Mouse (Mus musculus): Measurements from ENCODE around the gene Arfgap1.

The Arfgap1 gene

DNA sequence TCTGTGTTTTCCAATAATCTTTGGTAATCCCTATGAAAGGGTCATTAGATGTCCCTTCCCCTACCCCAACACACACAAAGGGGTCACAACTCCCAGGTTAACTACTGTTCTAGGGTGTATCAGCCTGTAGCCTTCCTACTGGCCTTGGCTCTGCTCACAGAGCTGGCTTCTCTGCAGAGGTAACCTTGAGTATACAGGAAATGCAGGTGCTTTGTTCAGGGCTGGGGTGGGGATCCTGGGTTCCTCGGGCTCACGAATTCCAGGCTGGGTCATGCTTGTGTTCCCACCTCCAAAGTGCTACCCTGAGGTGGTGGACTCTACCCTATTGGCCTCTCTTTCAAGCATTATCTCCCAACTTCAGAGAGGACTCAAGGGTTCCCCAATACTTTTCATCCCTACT lies 18.6 kb downstream of the Arfgap1 start:
- DNase-seq (ENCODE audit: low spot score in 2 of 2): no peak

GRCm38 (mm10) chr2:180986449-180986848 lies 19.4 kb downstream of the Arfgap1 start, which contains the start of gene Col20a1:
Gene Col20a1 (plus strand): TSS chr2:180986535.
- no peak for DNase-seq (ENCODE audit: low spot score in 2 of 2)

GRCm38 (mm10) chr2:180987001-180987400 lies 20.0 kb downstream of the Arfgap1 start:
- no peak for DNase-seq (ENCODE audit: low spot score in 2 of 2)

DNA sequence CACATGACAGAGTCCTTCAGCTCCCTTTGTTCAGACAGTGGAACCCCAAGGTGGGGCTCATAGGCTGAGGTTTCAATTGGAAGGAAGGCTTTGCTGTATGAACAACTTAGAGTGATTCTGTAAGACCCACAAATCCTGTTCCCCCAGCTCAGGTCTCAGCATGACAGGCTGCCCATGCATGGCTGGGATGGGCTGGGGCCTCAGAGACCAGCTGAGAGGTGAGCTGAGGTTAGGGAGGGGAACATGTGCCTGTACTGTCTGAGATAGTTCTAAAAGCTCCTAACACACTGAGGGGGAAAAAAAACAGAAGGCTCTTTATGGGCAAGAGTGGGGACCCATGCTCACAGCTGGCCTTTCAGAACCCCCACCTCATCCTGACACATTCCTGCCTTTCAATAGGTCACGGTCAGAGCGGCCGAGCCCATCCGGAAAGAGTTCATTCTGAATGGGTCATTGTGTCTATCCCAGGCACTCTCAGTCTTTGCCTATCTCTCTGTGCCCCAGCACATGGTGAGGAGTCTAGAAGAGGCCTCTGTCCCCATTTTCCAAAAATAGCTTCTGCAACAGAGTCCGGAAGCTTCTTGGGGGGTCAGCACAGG lies 20.5 kb downstream of the Arfgap1 start:
- DNase-seq (ENCODE audit: low spot score in 2 of 2): no peak

GRCm38 (mm10) chr2:180988347-180988913 lies 21.4 kb downstream of the Arfgap1 start:
- DNase-seq (ENCODE audit: low spot score in 2 of 2): peak in 1 of 2 experiments; percentile 42

DNA sequence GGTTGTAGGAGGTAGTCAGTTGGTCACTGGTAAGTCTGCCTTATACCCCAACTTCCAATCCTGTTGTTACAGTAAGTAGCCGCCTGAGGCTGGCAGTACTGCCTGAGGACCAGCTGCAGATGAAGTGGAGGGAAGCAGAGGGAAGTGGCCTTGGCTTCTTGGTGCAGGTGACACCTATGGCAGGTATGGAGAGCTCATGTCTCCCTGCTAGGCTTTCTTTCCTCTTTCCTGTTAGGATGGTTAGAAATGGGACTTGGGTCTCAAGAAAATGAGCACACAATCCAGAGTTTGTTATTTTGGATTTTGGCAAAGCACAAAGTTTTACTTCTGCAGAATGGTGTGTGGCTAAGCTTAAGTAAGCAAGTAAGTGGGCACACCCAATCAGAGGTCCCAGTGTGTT lies 21.9 kb downstream of the Arfgap1 start:
- DNase-seq (ENCODE audit: low spot score in 2 of 2): no peak

DNA sequence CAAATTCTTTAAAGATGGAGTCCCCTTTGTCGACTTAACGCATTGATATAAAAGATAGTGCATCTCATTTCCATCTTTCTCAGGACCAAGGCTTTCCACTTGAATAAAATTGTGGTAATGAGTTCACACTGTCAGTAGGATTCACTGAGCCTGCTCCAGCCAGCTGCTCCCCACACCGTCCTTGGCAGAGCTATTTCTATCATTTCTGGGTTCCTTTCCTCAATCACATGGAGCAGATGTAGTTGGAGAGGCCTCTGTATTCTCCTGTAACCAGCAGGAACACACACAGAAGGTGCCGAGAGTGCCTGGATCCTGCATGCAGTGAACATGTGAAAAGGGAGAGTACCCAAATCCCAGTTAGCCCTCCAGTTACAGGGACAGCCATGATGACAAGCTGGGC lies 23.3 kb downstream of the Arfgap1 start:
- peak; percentile 9 to 44 for DNase-seq (ENCODE audit: low spot score in 2 of 2)

DNA sequence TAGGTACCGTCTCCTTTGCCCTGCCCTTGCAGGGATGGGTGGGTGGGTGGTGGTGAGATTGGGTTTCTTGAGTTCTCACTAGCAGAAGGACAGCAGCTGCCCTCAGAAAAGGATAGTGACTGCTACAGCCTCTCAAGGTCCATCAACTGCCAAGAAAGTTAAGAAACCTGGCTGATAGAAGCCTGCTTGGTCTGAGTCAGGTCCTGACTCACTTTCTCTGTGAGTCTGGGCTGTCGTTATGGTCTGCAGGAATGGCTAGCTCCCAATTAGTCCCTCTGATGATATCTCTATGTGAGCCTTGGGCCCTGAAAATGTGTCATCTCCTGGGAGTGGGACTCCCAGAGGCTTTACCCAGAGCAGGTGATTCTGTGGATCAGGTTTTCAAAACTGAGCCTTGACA lies 27.3 kb downstream of the Arfgap1 start:
- DNase-seq (ENCODE audit: low spot score in 2 of 2): no peak

GRCm38 (mm10) chr2:180995457-180995856 lies 28.4 kb downstream of the Arfgap1 start:
- no peak for DNase-seq (ENCODE audit: low spot score in 2 of 2)

- peak; percentile 45 to 61 for DNase-seq (ENCODE audit: low spot score in 2 of 2)
These were observed 29.4 kb downstream of the Arfgap1 start for GRCm38 (mm10) chr2:180996436-180996835.

DNA sequence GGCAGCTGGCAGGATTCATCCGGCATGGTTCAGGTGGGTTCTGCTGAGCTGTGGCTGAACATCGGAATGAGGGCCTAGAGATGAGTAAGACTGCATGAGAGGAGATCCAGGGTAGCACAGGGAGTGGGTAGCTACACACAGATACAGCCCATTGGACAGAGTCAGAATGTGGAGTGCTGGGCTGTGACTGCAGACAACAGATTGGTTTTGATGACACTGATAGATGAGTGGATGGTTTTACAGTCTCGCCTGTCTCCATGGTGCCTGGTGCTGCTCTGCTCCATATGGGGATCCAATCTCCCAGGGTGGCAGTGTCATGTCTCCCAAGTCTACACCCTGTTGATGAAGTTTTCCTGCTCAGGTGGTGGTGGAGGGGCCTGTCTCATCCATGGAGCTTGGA lies 29.9 kb downstream of the Arfgap1 start:
- DNase-seq (ENCODE audit: low spot score in 2 of 2): no peak

GRCm38 (mm10) chr2:181007054-181007453 lies 40.0 kb downstream of the Arfgap1 start:
- DNase-seq (ENCODE audit: low spot score in 2 of 2): no peak

GRCm38 (mm10) chr2:181008339-181008738 lies 41.3 kb downstream of the Arfgap1 start:
- no peak for DNase-seq (ENCODE audit: low spot score in 2 of 2)

DNA sequence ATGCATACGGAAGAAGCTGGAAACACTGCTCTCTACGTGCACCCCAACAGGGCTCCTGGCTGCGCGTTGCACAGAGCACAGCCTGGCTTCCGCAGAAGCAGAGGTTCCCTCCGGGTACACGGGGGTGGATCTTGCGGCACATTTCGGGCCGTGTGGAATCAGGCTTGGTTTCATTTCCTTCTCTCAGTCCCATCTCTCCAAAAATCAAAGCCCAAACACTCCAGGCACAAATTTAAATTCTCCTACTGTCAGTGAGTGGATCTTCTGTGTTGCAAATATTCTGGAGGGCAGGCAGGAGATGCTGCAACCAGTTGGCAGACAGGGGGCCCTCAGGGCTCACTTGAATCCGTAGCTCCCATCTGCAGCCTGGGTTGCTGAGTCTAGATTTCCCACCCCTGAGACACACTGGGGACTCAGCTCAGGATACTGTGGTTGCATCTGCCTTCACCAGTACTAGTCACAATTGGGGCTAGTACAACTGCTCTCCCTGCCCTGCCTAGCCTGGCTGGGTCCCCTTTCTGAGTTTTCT lies 64.4 kb downstream of the Arfgap1 start:
- DNase-seq (ENCODE audit: low spot score in 2 of 2): peak; percentile 22 to 37
